22 mouse cellular contexts compared by ENCODE assay signal in the genomic region with DNA sequence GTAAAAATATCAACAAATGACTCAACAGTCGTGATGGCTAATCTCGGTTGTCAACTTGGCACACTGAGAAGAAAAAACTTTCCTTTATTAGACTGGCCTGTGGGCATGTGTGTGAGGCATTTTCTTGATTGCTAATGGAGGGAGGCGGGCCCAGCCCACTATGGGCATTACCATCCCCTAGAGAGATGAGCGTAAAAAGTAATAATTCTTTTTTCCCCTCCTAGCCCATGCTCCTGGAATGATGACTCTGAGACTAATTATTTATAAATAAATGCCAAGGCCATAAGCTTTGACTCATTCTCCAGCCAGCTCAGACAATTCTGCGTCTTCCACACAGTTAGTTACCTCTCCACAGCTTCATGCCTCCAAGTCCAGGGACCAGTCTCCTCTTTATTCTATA.
"Had no signal": no experiment of that assay in that cellular context is flagged by ENCODE, and none has a peak within 500 bp of the region (broad histone marks: within the 10 kb centered on the region; RNA-seq: fewer than 3 reads in every experiment).

No protein-coding gene starts in this region.

- ATAC-seq: liver, embryonic 12.5 days had no signal

- H3K4me1 ChIP-seq: lung, embryonic 15.5 days had no signal

- H3K4me2 ChIP-seq: kidney, embryonic 15.5 days; limb, embryonic 13.5 days; liver, embryonic 12.5 days; liver, embryonic 15.5 days; lung, embryonic 15.5 days had no signal

- H3K27ac ChIP-seq: kidney, embryonic 15.5 days; layer of hippocampus, adult 2 months; limb, embryonic 10.5 days; limb, embryonic 13.5 days; liver, embryonic 12.5 days; liver, embryonic 15.5 days; lung, embryonic 15.5 days; midbrain, embryonic 10.5 days had no signal

- H3K9ac ChIP-seq: kidney, embryonic 15.5 days; limb, embryonic 13.5 days; liver, embryonic 12.5 days; liver, embryonic 15.5 days; lung, embryonic 15.5 days had no signal

- DNase-seq: kidney, adult 8-10 months; kidney, postnatal 10 days; kidney, postnatal 4 days; layer of hippocampus, adult 9-11 months; liver; lung, adult 18-20 months; lung, postnatal 10 days; lung, postnatal 36 days; midbrain, embryonic 14.5 days; right cerebral cortex, adult 18-20 months; right cerebral cortex, postnatal 14 days; right cerebral cortex, postnatal 4 days; thymus, postnatal 25 days had no signal

- H3K9me3 ChIP-seq: kidney, embryonic 15.5 days; limb, embryonic 10.5 days; limb, embryonic 13.5 days; liver, embryonic 12.5 days; liver, embryonic 15.5 days; lung, embryonic 15.5 days; megakaryocyte, embryonic 14.5 days; midbrain, embryonic 10.5 days had no signal

- H3K36me3 ChIP-seq: kidney, embryonic 15.5 days; limb, embryonic 10.5 days; limb, embryonic 13.5 days; liver, embryonic 12.5 days; liver, embryonic 15.5 days; lung, embryonic 15.5 days; midbrain, embryonic 10.5 days had no signal

- H3K27me3 ChIP-seq: kidney, embryonic 15.5 days; limb, embryonic 13.5 days; liver, embryonic 15.5 days; lung, embryonic 15.5 days; megakaryocyte, embryonic 14.5 days had no signal

- H3K4me3 ChIP-seq: kidney, embryonic 15.5 days; layer of hippocampus, adult 2 months; limb, embryonic 10.5 days; limb, embryonic 13.5 days; liver, embryonic 12.5 days; liver, embryonic 15.5 days; lung, embryonic 15.5 days; midbrain, embryonic 10.5 days had no signal
